Mouse (Mus musculus): ENCODE measurements around the gene Onecut1. TPM values are rescaled to one million over a fixed set of nuclear protein-coding genes. Genes with fewer than 3 reads are reported as not detected.

Onecut1 gene
- total and polyA plus RNA-seq, 3 experiments: not detected

GRCm38 (mm10) chr9:74850781-74851145, 11.0 kb upstream of the Onecut1 start:
- Histone ChIP-seq H3K4me1 (ENCODE audit: control insufficient read depth in 1 of 2, insufficient read depth in 2 of 2, low read length in 2 of 2) (no peaks in the 10 kb centered on the region), H3K27ac (ENCODE audit: control insufficient read depth, low read depth, low read length) (no peak overlapping the region), H3K4me3 (ENCODE audit: control insufficient read depth in 1 of 2, insufficient read depth in 1 of 2, low read depth in 2 of 2, low read length in 2 of 2) (no peak overlapping the region), H3K9ac (ENCODE audit: control insufficient read depth, low read depth, low read length, poor library complexity, severe bottlenecking) (no peak overlapping the region), H3K27me3 (ENCODE audit: control insufficient read depth in 1 of 2, insufficient read depth in 2 of 2, low read length in 2 of 2) (no peaks in the 10 kb centered on the region), H3K36me3 (ENCODE audit: control insufficient read depth in 1 of 2, insufficient read depth in 2 of 2, low read length in 2 of 2) (no peaks in the 10 kb centered on the region), H3K9me3 (replicated peaks; ENCODE audit: insufficient read depth, low read length) (no peaks in the 10 kb centered on the region), H3K79me2 (ENCODE audit: control insufficient read depth, insufficient read depth, low read length, poor library complexity) (no peaks in the 10 kb centered on the region)
- TF ChIP-seq SMC3 (IDR thresholded peaks at IDR 0.05; ENCODE audit: low read depth, low read length) (no peak), ZKSCAN1 (IDR thresholded peaks at IDR 0.05; ENCODE audit: low read depth, low read length) (no peak), JUND (IDR thresholded peaks at IDR 0.05; ENCODE audit: low read depth, low read length) (no peak), MXI1 (IDR thresholded peaks at IDR 0.05; ENCODE audit: low read depth, low read length) (no peak), TBP (IDR thresholded peaks at IDR 0.05; ENCODE audit: low read depth, low read length) (no peak), SIN3A (IDR thresholded peaks at IDR 0.05; ENCODE audit: low read length) (no peak), ETS1 (IDR thresholded peaks at IDR 0.05; ENCODE audit: low read depth, low read length) (no peak), EP300 (IDR thresholded peaks at IDR 0.05; ENCODE audit: low read depth in 1 of 2, low read length in 2 of 2) (no peak)
- DNase-seq (ENCODE audit: low read depth, low spot score): no peak

- no peaks in the 10 kb centered on the region for H3K27me3 ChIP-seq (ENCODE audit: control insufficient read depth in 1 of 2, insufficient read depth in 2 of 2, low read length in 2 of 2)
- no peak overlapping the region for H3K9ac ChIP-seq (ENCODE audit: control insufficient read depth, low read depth, low read length, poor library complexity, severe bottlenecking)
- no peaks in the 10 kb centered on the region for H3K36me3 ChIP-seq (ENCODE audit: control insufficient read depth in 1 of 2, insufficient read depth in 2 of 2, low read length in 2 of 2)
- H3K4me1 ChIP-seq (ENCODE audit: control insufficient read depth in 1 of 2, insufficient read depth in 2 of 2, low read length in 2 of 2): no peaks in the 10 kb centered on the region
- no peaks in the 10 kb centered on the region for H3K79me2 ChIP-seq (ENCODE audit: control insufficient read depth, insufficient read depth, low read length, poor library complexity)
- no peaks in the 10 kb centered on the region for H3K9me3 ChIP-seq (replicated peaks; ENCODE audit: insufficient read depth, low read length)
- H3K27ac ChIP-seq (ENCODE audit: control insufficient read depth, low read depth, low read length): no peak overlapping the region
- no peak overlapping the region for H3K4me3 ChIP-seq (ENCODE audit: control insufficient read depth in 1 of 2, insufficient read depth in 1 of 2, low read depth in 2 of 2, low read length in 2 of 2)
- DNase-seq (ENCODE audit: low read depth, low spot score): no peak
- TF ChIP-seq NRF1 (IDR thresholded peaks at IDR 0.05; ENCODE audit: insufficient read depth, low read depth, low read length, poor library complexity, severe bottlenecking) (no peak), RCOR1 (IDR thresholded peaks at IDR 0.05; ENCODE audit: low read depth, low read length) (no peak), ZC3H11A (IDR thresholded peaks at IDR 0.05; ENCODE audit: low read depth, low read length) (no peak), SMC3 (IDR thresholded peaks at IDR 0.05; ENCODE audit: low read depth, low read length) (no peak)
Measured at GRCm38 (mm10) chr9:74851601-74852000, 10.1 kb upstream of the Onecut1 start.

- Histone ChIP-seq H3K27me3 (ENCODE audit: control insufficient read depth in 1 of 2, insufficient read depth in 2 of 2, low read length in 2 of 2) (no peaks in the 10 kb centered on the region), H3K79me2 (ENCODE audit: control insufficient read depth, insufficient read depth, low read length, poor library complexity) (no peaks in the 10 kb centered on the region), H3K36me3 (ENCODE audit: control insufficient read depth in 1 of 2, insufficient read depth in 2 of 2, low read length in 2 of 2) (no peaks in the 10 kb centered on the region), H3K9ac (ENCODE audit: control insufficient read depth, low read depth, low read length, poor library complexity, severe bottlenecking) (no peak overlapping the region), H3K27ac (ENCODE audit: control insufficient read depth, low read depth, low read length) (no peak overlapping the region), H3K4me1 (ENCODE audit: control insufficient read depth in 1 of 2, insufficient read depth in 2 of 2, low read length in 2 of 2) (no peaks in the 10 kb centered on the region), H3K9me3 (replicated peaks; ENCODE audit: insufficient read depth, low read length) (no peaks in the 10 kb centered on the region), H3K4me3 (ENCODE audit: control insufficient read depth in 1 of 2, insufficient read depth in 1 of 2, low read depth in 2 of 2, low read length in 2 of 2) (no peak overlapping the region)
- TF ChIP-seq MAFK (IDR thresholded peaks at IDR 0.05; ENCODE audit: borderline replicate concordance, low read depth, low read length) (no peak), POLR2A (IDR thresholded peaks at IDR 0.05; ENCODE audit: control insufficient read depth in 1 of 2, insufficient read depth in 1 of 2, low read depth in 1 of 2, low read length in 2 of 2, poor library complexity in 1 of 2) (no peak), POLR2AphosphoS5 (IDR thresholded peaks at IDR 0.05; ENCODE audit: borderline replicate concordance, low read depth, low read length) (no peak), RCOR1 (IDR thresholded peaks at IDR 0.05; ENCODE audit: low read depth, low read length) (no peak), TBP (IDR thresholded peaks at IDR 0.05; ENCODE audit: low read depth, low read length) (no peak), ZKSCAN1 (IDR thresholded peaks at IDR 0.05; ENCODE audit: low read depth, low read length) (no peak), SIN3A (IDR thresholded peaks at IDR 0.05; ENCODE audit: low read length) (no peak), GABPA (IDR thresholded peaks at IDR 0.05; ENCODE audit: low read depth, low read length) (no peak), USF2 (IDR thresholded peaks at IDR 0.05; ENCODE audit: borderline replicate concordance in 1 of 2, insufficient read depth in 1 of 2, low read depth in 1 of 2, low read length in 2 of 2) (no peak), RAD21 (IDR thresholded peaks at IDR 0.05; ENCODE audit: low read depth, low read length) (no peak), TAL1 (IDR thresholded peaks at IDR 0.05; ENCODE audit: low read length) (no peak), MEF2A (IDR thresholded peaks at IDR 0.05; ENCODE audit: extremely low read depth, insufficient replicate concordance, low read depth, low read length, poor library complexity, severe bottlenecking) (no peak), USF1 (IDR thresholded peaks at IDR 0.05; ENCODE audit: low read depth, low read length) (no peak), ELF1 (IDR thresholded peaks at IDR 0.05; ENCODE audit: low read depth, low read length) (no peak), CTCF (IDR thresholded peaks at IDR 0.05 in 2 of 3, conservative IDR thresholded peaks at IDR 0.05 in 1 of 3; ENCODE audit: control insufficient read depth in 1 of 3, insufficient read depth in 1 of 3, low read depth in 2 of 3, low read length in 3 of 3, poor library complexity in 1 of 3, severe bottlenecking in 1 of 3) (no peak), NRF1 (IDR thresholded peaks at IDR 0.05; ENCODE audit: insufficient read depth, low read depth, low read length, poor library complexity, severe bottlenecking) (no peak), MYC (IDR thresholded peaks at IDR 0.05; ENCODE audit: low read depth, low read length) (no peak)
- DNase-seq (ENCODE audit: low read depth, low spot score): no peak
Measured at GRCm38 (mm10) chr9:74852361-74852760, 9.4 kb upstream of the Onecut1 start.

All from MEL (cell line).